Mouse (Mus musculus) macrophage (primary cell): Measurements from ENCODE around the gene 2310050C09Rik. TPM values are rescaled to one million over a fixed set of nuclear protein-coding genes. Genes with fewer than 3 reads are reported as not detected.

Experiments used
- H3K27ac ChIP-seq: fragments of 350-480 bp; formaldehyde crosslinking; 2 replicates; pipeline ENCODE4 v1.9.0; 2021
- H3K36me3 ChIP-seq: fragments of 350-480 bp; formaldehyde crosslinking; 2 replicates; pipeline ENCODE4 v1.9.0; 2021; ENCODE audit errors: inconsistent target
- H3K4me3 ChIP-seq: fragments of 350-480 bp; formaldehyde crosslinking; 2 replicates; pipeline ENCODE4 v1.9.0; 2021; ENCODE audit errors: inconsistent target
- H3K79me2 ChIP-seq: fragments of 350-480 bp; formaldehyde crosslinking; 2 replicates; pipeline ENCODE4 v1.9.0; 2021; ENCODE audit errors: inconsistent target
- WGBS: methylation state at CpG from one replicate; pipeline ENCODE4 v1.1.7; 2026; ENCODE audit warnings: inconsistent platforms; ENCODE audit not compliant: missing documents; 5-methylcytosine and 5-hydroxymethylcytosine counted together
- polyA plus RNA-seq: library from polyadenylated mRNA; stranded (reverse); fragments of 250-400 nt; gene quantifications from 3 replicates; pipeline ENCODE4 v1.2.4, GENCODE M21; 2018; ENCODE audit warnings: inconsistent platforms
- total RNA-seq, 78 experiments: library from RNA; depleted of rRNA; stranded (reverse); fragments of 250-400 nt; gene quantifications; 1 replicate in 9 of 78; 2 replicates in 24 of 78; 3 replicates in 43 of 78; 4 replicates in 2 of 78; pipeline ENCODE4 v1.2.4; 2018; ENCODE audit warnings: inconsistent platforms in 56 of 78

2310050C09Rik gene
- total RNA-seq (2018; cell fraction: chromatin; rRNA removed): not detected
- not detected for total RNA-seq (2018; cell fraction: cytosol; rRNA removed)
- not detected for total RNA-seq (2018; cell fraction: nucleus; rRNA removed)
- not detected in 3 replicates for polyA plus RNA-seq

GRCm38 (mm10) chr3:92870116-92870515 is at the start of gene 2310050C09Rik:
2310050C09Rik (minus strand) TSS chr3:92870216.
- 79% methylated on average over 4 of the region's 4 CpGs for WGBS
- H3K79me2 ChIP-seq: no peaks in the 10 kb centered on the region
- H3K36me3 ChIP-seq: no peaks in the 10 kb centered on the region
- no peak within 1 kb of the TSS for H3K27ac ChIP-seq
- no peak within 1 kb of the TSS for H3K4me3 ChIP-seq

DNA sequence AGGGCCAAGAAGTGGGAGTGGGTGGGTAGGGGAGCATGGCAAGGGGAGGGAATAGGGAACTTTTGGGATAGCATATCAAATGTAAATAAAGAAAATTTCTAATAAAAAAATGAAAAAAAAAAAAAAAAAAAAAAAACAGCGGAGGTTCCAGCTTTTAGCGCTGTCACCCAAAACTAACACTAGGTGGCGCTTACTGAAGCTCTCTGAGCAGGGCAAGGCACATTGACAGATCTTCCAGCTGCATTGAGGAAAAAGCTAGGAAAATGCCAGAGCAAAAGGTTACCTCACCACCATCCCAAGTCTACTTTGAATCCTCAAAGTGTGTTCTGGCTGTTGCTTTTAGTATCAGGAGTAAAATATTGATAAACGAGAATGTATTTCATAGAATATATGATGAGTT is 37.6 kb upstream of the 2310050C09Rik start:
- 23% methylated on average over 4 of the region's 4 CpGs for WGBS

DNA sequence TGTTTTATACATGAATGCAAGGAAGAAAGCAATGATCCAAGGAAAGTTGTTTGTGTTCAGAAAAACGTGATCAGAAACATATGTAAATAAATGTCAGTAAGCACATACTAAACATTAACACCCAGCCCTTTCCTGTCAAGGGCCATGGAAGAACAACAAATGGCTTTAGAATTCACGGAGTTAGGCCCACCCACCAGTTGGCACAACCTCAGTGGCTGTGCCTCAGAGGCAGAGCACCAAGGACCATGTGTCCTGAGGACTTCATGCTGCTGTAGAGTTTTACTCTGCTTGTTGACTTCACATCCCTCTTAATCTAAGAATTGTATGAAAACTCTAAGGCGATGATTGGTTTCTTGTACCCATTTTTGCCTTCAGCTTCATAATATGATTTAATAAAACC is 35.2 kb upstream of the 2310050C09Rik start:
- H3K27ac ChIP-seq: no peak overlapping the region
- 51% methylated on average over 3 of the region's 3 CpGs for WGBS
- H3K79me2 ChIP-seq: no peaks in the 10 kb centered on the region
- H3K4me3 ChIP-seq: no peak overlapping the region
- no peaks in the 10 kb centered on the region for H3K36me3 ChIP-seq

More for the DNA sequence above, 37.6 kb upstream of the 2310050C09Rik start:
- no peak overlapping the region for H3K4me3 ChIP-seq
- H3K79me2 ChIP-seq: no peaks in the 10 kb centered on the region
- no peaks in the 10 kb centered on the region for H3K36me3 ChIP-seq
- H3K27ac ChIP-seq: no peak overlapping the region

DNA sequence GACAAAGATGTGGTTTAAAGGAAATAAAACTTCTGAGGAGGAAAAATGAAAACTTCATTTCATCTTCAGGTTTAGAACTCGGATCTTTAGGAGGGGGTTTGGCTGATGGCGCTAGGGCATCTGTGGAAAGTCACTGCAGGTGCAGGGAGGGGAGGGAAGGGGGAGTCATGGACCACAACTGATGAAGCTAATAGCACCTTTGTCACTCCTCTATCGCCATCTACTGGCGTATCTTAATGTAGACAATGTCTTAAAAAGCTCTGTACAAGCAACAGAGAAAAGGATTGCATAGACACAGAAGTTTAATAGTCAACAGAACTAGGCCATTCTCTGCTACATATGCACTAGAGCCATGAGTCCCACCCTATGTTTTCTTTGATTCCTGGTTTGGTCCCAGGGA is 33.6 kb upstream of the 2310050C09Rik start:
- H3K27ac ChIP-seq: no peak overlapping the region
- H3K36me3 ChIP-seq: no peaks in the 10 kb centered on the region
- WGBS: 32% methylated on average over 4 of the region's 4 CpGs
- no peaks in the 10 kb centered on the region for H3K79me2 ChIP-seq
- H3K4me3 ChIP-seq: no peak overlapping the region

GRCm38 (mm10) chr3:92902992-92903391 is 33.0 kb upstream of the 2310050C09Rik start:
- no peak overlapping the region for H3K27ac ChIP-seq
- 14% methylated on average over 3 of the region's 3 CpGs for WGBS
- H3K4me3 ChIP-seq: no peak overlapping the region
- H3K36me3 ChIP-seq: no peaks in the 10 kb centered on the region
- H3K79me2 ChIP-seq: no peaks in the 10 kb centered on the region

GRCm38 (mm10) chr3:92894489-92894888 is 24.5 kb upstream of the 2310050C09Rik start:
- Histone ChIP-seq H3K27ac (no peak overlapping the region), H3K36me3 (no peaks in the 10 kb centered on the region), H3K4me3 (no peak overlapping the region), H3K79me2 (no peaks in the 10 kb centered on the region)
- 69% methylated on average over 1 of the region's 1 CpGs for WGBS

DNA sequence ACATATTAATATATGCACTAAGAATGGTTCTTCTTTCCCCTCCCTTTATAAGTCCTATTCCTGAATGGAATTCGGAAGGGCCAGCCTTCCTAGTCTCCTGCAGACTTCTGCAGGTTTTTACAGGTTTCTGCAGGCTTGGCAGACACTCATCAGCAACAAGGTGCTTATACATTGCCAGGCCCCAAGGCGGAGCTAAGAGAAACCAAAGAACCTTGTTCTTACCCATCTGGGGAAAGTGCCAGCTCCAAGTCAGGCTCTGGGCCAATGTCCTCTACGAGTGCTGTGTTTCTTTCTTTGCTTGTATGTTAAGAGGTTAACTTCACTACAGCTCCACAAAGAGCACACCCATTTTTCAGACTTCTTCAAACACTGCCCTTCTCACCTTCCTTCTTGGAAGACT is 24.0 kb upstream of the 2310050C09Rik start:
- no peak overlapping the region for H3K27ac ChIP-seq
- no peak overlapping the region for H3K4me3 ChIP-seq
- no peaks in the 10 kb centered on the region for H3K79me2 ChIP-seq
- H3K36me3 ChIP-seq: no peaks in the 10 kb centered on the region
- 68% methylated on average over 3 of the region's 3 CpGs for WGBS

GRCm38 (mm10) chr3:92874180-92874579 is 4.2 kb upstream of the 2310050C09Rik start:
- no peaks in the 10 kb centered on the region for H3K79me2 ChIP-seq
- H3K4me3 ChIP-seq: no peak overlapping the region
- H3K36me3 ChIP-seq: no peaks in the 10 kb centered on the region
- no peak overlapping the region for H3K27ac ChIP-seq
- 83% methylated on average over 3 of the region's 3 CpGs for WGBS

- WGBS: 86% methylated on average over 3 of the region's 3 CpGs
- Histone ChIP-seq H3K27ac (no peak within 1 kb of the TSS), H3K79me2 (no peaks in the 10 kb centered on the region), H3K36me3 (no peaks in the 10 kb centered on the region), H3K4me3 (no peak within 1 kb of the TSS)
Observed at GRCm38 (mm10) chr3:92851186-92851585, 18.8 kb downstream of the 2310050C09Rik start, which contains the start of gene Lce1l. Lce1l (minus strand) TSS chr3:92851286.

GRCm38 (mm10) chr3:92827108-92827507 is 42.9 kb downstream of the 2310050C09Rik start, which contains the start of gene Kprp:
Kprp (minus strand) TSS chr3:92827247.
- Histone ChIP-seq H3K27ac (no peak within 1 kb of the TSS), H3K79me2 (no peaks in the 10 kb centered on the region), H3K36me3 (no peaks in the 10 kb centered on the region), H3K4me3 (no peak within 1 kb of the TSS)
- 35% methylated on average over 1 of the region's 1 CpGs for WGBS

DNA sequence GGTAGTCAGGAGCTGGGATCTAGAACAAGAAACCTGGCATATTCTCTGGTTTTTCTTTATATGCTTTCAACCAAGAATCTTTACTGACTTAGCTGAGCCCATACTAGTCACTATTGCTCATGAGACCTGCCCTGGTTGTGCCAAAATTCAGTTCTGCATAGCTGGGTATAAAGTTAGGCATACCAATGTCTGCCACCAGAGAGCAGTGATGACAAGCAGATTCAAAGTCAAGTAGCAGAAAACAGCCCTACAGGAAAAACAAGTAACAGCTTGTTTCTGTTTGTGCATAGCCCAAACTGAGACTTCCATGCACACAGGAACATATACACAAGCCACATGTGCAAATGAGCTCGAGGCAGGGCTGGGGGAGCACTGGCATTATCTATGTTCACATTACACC is 44.2 kb downstream of the 2310050C09Rik start:
- 6% methylated on average over 1 of the region's 1 CpGs for WGBS
- Histone ChIP-seq H3K4me3 (no peak overlapping the region), H3K36me3 (no peaks in the 10 kb centered on the region), H3K79me2 (no peaks in the 10 kb centered on the region), H3K27ac (no peak overlapping the region)

Other genes with a start within 250 kb of the 2310050C09Rik start
- not detected in 3 replicates for gene Lce6a, start 248.6 kb downstream of the 2310050C09Rik start, polyA plus RNA-seq
- gene Lce1a1, start 221.9 kb downstream of the 2310050C09Rik start, polyA plus RNA-seq: not detected in 3 replicates
- not detected in 3 replicates for gene Lce1b, start 213.3 kb downstream of the 2310050C09Rik start, polyA plus RNA-seq
- not detected in 3 replicates for gene Lce1a2, start 199.9 kb downstream of the 2310050C09Rik start, polyA plus RNA-seq
- gene Lce1c, start 191.0 kb downstream of the 2310050C09Rik start, polyA plus RNA-seq: not detected in 3 replicates
- not detected in 3 replicates for gene Lce1d, start 183.0 kb downstream of the 2310050C09Rik start, polyA plus RNA-seq
- gene Lce1e, start 161.1 kb downstream of the 2310050C09Rik start, polyA plus RNA-seq: not detected in 3 replicates
- gene Lce1f, start 149.9 kb downstream of the 2310050C09Rik start, polyA plus RNA-seq: not detected in 3 replicates
- gene Gm38119, start 131.1 kb downstream of the 2310050C09Rik start, polyA plus RNA-seq: not detected in 3 replicates
- gene Lce1g, start 117.9 kb downstream of the 2310050C09Rik start, polyA plus RNA-seq: not detected in 3 replicates
- gene Lce1h, start 105.2 kb downstream of the 2310050C09Rik start, polyA plus RNA-seq: not detected in 3 replicates
- not detected in 3 replicates for gene Lce1i, start 91.3 kb downstream of the 2310050C09Rik start, polyA plus RNA-seq
- gene Lce1j, start 79.7 kb downstream of the 2310050C09Rik start, polyA plus RNA-seq: not detected in 3 replicates
- not detected in 3 replicates for gene Lce1k, start 62.3 kb downstream of the 2310050C09Rik start, polyA plus RNA-seq
- not detected in 3 replicates for gene Kprp, start 43.0 kb downstream of the 2310050C09Rik start, polyA plus RNA-seq
- gene Lce1l, start 18.9 kb downstream of the 2310050C09Rik start, polyA plus RNA-seq: not detected in 3 replicates
- gene Lce3a, start 56.0 kb upstream of the 2310050C09Rik start, polyA plus RNA-seq: not detected in 3 replicates
- not detected in 3 replicates for gene Lce3b, start 62.8 kb upstream of the 2310050C09Rik start, polyA plus RNA-seq
- gene Lce3c, start 74.3 kb upstream of the 2310050C09Rik start, polyA plus RNA-seq: not detected in 3 replicates
- not detected in 3 replicates for gene Lce3d, start 87.2 kb upstream of the 2310050C09Rik start, polyA plus RNA-seq
- not detected in 3 replicates for gene Lce3e, start 96.8 kb upstream of the 2310050C09Rik start, polyA plus RNA-seq
- gene Lce3f, start 122.0 kb upstream of the 2310050C09Rik start, polyA plus RNA-seq: not detected in 3 replicates
- not detected in 3 replicates for gene Crct1, start 145.5 kb upstream of the 2310050C09Rik start, polyA plus RNA-seq
- gene Lce1m, start 148.8 kb upstream of the 2310050C09Rik start, polyA plus RNA-seq: not detected in 3 replicates
- not detected in 3 replicates for gene Gm4858, start 198.6 kb upstream of the 2310050C09Rik start, polyA plus RNA-seq